Mouse (Mus musculus) induced T-regulatory cell, adult 2 months (primary cell): ENCODE data around the gene Cxcr2.
A peak's percentile ranks its signal among the peaks of the same experiment; 100 is the strongest.
"Not testable (repeated sequence)": the region's sequence is repeated elsewhere in the genome, so short reads cannot be mapped to it uniquely, and the experiment has no call there.

Experiments used
- DNase-seq: peaks from one replicate; pipeline ENCODE4 v3.0.0-alpha.2; 2012; ENCODE audit warnings: low read depth

Cxcr2 gene

DNA sequence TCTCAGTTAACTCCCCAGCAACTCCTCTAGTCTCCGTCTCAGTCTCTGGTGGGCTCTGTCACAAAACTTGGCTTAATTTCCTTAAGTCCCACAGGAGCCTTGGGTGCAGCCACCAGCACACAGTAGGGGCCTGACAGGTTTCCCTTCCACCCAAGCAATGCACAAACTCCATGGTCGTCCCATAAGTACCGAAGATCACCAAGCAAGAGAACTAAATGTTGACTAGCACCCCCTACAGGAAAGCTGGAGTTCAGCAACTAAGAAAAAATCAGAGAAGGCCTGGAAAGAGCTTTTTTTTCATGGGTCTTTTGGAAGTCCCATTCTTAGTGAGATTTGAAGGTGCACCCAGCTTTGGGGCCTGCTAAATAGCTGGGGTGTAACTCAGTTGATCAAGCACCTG lies 14.4 kb upstream of the Cxcr2 start:
- DNase-seq = peak; percentile 32

DNA sequence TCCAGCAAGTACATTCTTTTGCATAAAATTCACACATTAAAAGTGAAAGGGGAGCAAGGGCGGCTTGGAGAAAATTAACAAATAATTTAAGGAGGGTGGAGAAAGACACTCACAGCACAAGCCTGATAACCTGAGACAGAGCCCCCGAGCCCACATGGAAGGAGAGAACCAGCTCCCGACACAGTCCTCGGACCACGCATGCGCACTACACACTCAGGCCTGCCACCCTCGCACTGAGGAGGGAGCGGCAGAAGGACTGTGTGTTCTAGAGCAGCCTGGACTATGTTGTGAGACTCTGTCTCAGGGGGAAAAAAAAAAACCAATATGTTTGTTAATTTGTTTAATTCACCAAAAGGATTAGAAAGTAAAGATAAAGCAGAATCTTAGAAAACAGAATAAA lies 12.0 kb upstream of the Cxcr2 start:
- no peak for DNase-seq

DNA sequence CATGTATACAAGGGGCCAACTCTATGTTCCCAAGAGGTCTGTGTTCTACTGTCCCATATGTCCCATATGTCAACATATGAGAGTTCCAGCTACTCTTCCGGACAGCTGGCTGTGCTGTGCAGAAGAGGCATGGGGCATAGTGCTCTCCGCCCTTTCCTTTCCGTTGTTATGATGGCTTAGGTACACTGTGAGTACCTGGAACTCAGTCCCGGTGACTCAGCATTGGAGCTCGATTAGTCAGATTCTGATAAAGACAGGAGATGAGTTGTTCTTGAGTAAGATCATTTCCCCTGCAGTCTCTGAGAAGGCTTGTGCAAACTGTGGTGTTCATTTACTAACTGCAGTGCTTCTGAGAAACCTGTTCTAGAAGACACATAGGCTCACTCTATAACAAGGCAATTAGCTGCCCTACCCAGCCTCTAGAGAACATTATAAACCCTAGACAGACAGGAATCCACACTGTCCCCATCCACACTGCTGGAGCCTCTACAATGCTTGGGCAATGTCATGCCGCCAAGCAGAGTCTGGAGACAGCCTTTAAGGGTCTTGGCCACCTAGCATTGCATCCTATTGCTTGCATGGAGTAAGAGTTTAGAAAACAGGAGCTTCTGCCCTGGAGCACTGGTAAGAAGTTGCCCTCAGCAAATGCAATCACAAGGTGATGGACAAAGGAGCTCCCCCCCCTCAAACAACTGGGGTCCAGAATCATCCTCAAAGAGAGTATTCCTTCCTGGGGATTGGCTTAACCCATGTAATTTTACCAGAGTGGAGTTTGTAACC lies 4.5 kb upstream of the Cxcr2 start:
- DNase-seq = peak; percentile 4

DNA sequence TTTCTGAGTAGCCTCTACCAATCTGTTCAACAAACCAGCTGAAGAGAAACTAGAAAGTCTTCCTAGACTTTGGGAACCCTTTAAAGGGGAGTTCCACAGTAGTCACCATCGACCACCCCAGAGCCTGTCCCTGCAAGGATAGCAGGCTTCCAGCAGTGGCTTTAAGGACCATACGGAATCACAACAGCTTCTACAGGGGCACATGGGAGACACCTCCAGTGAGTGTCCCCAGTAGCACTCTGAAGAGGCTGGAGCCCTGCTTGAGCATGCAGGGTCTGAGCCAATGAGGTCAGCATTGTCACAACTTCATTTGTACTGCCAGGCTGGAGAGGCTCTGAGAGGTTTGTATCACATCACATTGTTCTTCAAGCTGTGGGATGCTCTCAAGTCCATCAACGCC lies 3.7 kb upstream of the Cxcr2 start:
- no peak for DNase-seq

DNA sequence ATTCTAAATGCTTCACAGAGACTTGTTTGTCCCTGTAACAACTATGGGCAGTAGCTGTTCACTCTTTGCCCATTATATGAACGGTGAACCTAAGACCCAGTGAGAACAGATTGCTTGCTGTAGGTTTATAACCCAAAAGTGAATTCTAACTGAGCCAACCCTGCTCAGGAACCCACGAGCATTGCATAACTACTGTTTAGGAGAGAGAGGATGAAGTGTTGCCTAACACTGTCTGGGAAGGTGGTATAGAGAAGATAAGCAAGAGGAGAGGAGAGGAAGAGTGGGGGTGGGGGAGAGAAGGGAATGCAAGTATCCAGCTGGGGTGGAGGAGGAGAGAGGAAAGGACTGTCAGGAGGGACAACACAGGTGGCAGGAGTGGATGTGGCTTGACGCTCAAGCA lies 2.7 kb upstream of the Cxcr2 start:
- no peak for DNase-seq

DNA sequence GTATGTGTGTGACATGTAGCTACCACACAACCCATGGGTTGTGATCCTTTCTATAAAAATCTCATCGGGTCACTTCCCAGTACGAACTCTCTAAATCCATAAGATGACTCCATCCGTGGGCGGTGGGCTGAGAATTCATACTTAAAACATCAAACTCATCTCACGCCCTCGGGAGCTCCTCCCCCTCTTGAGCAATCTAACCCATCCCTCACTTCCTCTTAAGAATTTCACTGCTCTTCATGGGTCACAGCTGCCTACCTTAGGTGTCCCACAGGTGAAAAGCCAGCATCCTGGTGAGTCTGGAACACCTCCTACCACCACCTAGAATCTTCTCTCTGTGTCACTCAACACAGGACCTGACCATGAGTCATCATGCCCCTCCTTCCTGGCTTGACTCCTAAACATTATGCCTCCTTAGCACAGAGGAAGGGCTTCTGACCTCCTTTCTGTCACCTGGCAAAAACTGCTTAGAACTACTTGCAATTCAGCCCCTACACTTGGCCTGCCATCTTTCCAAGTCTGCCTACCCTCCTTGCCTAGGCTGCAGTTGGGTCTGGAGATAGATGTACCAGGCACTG lies 1.7 kb downstream of the Cxcr2 start:
- no peak for DNase-seq

DNA sequence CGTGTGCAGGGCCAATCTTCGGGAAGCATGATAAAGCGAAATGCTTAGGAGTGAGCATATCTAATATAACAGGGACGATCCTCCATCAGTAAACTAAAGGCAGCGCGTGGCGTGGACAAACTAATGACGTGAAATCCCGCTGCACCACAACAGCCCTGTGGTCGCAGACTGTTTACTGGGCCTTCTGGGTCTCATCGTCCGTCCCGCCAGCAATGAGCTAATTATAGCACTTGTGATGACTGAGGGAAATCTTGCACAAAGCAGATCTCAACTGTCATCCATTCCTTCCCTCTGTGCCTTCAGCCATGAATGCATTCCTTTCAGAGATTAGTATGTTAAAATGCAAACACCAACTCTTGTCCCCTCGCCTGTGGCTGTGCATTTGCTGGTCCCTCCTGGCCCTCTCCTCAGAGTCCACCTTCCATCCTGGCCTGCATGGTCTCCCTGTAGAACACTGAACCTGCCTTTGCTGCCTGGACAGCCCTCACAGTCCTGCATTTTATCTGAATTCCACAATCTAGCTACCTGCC lies 2.7 kb downstream of the Cxcr2 start:
- DNase-seq = no peak

DNA sequence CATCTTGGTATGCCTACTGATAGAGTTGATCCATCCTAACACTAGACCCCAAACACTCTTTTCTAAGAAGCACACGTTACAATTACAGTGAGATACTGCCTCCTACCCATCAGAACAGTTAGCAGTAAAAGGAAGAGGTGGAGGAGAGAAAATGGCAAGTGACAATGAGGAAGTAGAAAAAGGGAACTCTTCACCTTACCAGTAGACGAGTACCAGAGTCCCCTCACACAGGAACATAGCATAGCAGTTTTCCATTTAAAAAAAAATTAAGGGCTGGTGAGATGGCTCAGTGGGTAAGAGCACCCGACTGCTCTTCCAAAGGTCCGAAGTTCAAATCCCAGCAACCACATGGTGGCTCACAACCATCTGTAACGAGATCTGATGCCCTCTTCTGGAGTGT lies 5.8 kb downstream of the Cxcr2 start:
- not testable (repeated sequence) for DNase-seq

DNA sequence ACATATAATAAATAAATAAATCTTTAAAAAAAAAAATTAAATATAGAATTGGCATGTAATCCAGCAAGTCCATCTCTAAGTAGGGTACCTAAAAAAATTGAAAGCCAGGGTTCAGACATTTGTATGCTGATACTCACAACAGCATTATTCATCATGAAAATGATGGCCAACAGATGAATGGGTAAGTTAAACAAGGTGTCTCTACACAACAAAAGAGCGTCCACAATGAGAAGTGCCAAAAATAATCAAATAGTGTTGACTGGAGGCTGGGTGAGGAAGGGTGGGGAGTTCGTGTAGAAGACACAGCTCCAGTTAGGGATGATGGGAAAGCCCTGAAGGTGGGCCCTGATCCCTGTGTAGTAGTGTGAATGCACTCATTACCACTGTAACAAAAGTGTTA lies 6.2 kb downstream of the Cxcr2 start:
- no peak for DNase-seq

DNA sequence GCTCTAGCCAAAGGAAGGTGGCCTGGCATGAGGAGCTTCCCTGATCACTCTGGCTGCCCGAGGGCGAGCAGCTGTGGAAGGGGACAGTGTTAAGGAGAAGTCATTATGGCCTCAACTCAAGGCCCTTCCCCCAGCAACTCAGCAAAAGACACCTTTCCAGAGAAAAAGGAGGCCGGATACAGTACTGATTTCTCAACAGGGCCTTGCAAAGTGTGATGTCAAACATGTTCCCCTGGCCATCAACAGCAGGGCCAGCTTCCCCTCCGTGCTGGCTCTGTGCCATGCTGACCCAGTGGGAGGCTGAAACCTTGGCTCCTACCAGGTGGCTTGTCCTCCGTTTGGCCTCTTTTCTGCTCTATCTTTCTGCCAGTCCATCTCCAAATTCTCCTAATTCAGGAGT lies 13.3 kb downstream of the Cxcr2 start:
- no peak for DNase-seq

DNA sequence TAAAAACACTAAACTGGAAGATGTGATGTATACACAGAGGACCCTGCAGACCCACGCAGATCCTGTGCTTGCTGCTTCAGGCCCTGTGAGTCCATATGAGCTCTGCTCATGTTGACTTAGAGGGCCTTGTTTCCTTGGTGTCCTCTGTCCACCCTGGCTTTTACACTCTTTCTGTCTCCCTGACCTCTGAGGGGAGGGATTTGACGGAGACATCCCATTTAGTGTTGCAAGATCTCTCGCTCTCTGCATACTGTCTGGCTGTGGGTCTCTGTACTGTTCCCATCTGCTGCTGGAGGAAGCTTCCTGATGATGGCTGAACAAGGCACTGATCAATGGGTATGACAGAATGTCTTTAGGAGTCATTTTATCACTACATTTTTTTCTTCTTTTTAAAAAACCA lies 15.9 kb downstream of the Cxcr2 start:
- no peak for DNase-seq

DNA sequence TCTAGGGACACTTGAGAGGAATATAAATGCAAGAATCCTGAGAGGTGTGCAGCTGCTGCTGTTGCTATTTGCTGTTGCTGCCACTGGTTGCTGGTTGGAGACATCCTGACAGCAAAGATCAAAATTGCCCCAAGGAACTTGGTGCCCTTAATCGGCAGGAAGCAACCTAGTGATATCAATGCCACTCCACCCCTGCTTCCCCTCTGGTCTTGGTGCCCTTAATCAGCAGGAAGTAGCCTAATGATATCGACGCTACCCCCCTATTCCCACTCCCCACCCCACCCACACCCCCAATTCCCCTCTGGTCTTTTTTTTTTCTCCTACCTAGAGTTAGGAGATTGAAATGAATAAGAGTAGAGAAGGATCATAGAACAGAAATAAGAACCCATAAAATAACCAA lies 18.9 kb downstream of the Cxcr2 start:
- DNase-seq = no peak

DNA sequence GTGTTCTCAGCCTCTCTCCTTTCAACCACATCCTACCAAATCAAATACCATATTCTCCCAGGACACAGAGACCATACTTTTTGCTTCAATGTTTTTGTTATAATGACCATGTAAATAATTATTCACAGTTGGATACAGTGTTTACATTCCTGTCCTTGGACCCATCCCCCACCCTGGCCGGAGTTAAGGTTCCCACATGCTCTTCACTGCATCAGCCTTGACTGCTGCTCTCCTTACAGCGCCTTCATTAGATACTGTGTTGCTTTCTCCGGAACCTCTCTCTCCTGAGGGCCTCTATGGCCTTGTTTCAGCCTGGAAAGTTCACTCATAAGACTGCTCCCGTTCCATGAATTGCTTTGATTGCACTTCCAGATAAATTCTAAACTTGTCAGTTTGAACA lies 21.9 kb downstream of the Cxcr2 start:
- DNase-seq = no peak

DNA sequence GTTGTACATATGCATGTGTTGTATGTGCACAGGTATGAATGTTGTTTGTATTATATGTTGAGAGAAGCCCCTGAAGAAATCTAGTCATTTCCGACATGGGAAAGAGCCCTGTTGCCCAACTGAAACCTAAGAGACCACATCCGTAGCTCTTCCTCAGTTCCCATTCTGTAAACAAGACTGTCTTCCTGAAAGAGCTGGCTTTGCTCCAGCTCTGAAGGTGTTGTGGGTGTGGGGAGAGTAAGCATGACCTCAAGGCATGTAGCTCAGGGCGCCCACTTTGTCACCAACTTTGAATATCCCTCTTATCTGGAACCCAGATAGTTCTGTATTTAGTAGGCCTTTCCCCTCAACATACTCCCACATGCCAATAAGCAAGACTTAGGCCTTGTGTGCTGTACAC lies 24.8 kb downstream of the Cxcr2 start:
- DNase-seq = no peak

DNA sequence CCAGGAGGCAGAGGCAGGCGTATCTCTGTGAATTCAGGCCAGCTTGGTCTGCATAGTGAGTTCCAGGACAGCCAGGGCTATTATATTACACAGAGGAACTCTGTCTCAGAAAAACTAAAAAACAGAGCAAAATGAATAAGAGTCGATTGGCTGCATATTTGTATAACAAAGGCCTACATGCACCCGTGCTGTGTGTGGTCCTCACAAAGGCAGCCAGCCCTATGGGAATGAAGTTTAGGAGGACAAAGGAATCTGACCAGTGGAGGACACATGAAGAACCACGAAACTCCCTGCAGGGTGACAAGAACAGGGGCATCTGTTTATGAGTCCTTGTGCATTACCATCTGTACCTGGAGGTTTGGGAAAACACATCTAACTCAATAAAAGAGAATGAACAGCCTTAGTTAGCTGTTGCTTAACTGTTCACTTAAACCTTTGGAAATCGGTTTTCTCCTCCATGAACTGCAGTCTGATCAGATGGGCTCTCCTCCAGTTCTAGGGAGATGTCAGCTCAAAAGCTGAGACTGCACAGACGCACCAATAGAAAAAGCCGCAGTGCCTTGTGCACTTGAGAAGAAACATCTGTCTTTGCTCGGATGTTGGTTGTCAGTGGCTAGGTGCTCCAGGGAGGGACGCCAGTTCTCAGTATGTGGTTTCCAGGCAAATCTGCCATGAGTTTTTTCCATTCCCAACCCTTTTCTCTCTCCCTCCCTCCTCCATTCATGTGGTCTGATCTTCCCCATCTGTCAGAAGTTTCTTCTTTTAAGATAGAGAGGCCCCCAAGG lies 26.0 kb downstream of the Cxcr2 start:
- no peak for DNase-seq

DNA sequence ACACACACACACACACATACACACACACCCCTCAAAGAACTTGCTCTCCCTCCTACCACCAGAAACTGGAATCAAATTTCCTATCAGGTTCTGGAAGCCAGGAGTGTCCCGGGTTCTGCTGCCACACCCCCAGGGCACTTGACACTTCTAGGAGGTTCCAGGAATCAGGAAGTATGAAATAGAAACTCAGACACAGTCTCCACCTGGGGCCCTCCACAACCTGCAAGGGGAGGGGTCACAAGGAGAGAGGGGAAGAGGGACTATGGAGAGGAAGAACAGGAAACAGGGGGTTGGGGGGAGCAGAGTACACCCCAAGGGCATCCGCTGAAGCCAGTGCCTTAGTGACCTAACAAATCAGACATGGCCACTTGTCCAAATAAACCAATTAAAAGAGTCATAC lies 27.7 kb downstream of the Cxcr2 start:
- DNase-seq = no peak

DNA sequence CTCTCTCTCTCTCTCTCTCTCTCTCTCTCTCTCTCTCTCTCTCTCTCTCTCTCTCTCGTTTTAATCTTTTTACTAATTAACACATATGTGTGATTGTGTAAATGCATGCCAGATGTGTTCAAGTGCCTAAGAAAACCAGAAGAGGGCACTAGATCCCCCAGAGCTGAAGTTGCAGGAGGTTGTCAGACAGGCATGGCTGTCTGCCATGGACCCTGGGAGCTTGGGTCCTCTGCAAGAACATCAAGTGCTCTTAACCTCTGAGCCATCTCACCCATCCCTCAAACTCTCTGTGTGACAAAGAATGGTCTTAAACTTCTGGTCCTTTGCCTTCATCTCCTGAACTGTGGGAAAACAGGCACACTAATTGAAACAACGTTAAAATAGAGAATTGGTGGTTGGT lies 29.2 kb downstream of the Cxcr2 start:
- peak; percentile 21 for DNase-seq

DNA sequence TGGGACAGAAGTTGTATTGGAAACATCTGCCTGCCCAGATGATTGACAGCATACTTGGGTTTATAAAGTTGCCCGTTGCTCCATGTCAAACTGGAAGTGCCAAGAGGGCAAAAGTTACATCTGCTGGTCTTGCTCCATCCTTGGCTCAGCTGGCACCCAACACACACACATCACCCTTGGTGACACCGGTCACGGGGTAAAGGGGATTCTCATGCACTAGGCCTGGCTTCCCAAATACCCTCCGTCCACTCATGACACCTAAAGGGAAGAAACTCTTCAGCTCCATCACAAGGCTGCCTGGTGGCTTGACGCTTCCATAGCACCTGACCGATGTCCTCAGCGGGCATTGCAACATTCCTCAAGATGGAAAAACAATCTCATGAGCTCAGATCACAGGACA lies 36.7 kb downstream of the Cxcr2 start:
- DNase-seq = no peak

DNA sequence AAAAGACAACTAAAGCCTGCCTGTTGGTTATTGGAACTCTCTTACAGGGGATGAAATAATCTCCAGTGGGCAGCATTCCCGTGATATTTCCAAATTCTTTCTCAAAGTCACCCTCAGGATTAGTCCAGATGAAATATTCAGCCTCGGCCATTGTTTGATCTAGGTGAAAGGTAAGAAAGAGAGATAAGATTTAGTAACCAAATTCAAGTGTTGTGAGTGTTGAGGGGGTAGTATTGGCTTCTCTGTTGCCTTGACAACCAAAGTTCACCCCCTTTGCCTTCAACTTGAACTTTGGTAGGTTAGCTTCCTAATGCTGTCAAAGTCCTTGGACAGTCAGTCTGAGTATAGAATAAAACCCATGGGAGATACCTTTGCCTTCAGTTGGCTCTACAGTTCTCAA lies 38.9 kb downstream of the Cxcr2 start:
- DNase-seq = no peak

DNA sequence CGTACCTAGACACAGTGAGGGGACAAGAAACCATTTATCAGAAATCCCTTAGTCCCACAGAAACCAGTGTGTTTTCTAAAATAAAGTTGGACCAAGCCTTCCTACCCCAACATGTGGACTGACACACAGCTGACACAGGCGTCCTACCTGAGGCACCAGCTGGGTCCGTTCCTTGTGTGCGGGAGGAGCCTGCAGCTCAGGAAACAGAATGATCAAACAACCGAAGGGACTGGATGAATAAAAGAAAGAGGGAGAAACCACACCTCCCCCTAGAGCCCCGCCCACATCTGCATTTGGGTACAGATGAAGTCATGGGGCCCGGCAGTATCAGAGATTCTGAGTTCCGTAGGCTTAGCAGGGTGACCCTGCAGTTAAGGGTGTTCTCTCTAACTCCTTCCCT lies 40.7 kb downstream of the Cxcr2 start, which contains the start of gene Cxcr1:
Gene Cxcr1 (minus strand): TSS at position 187 of the 400 bp plus-strand sequence.
- no peak for DNase-seq

DNA sequence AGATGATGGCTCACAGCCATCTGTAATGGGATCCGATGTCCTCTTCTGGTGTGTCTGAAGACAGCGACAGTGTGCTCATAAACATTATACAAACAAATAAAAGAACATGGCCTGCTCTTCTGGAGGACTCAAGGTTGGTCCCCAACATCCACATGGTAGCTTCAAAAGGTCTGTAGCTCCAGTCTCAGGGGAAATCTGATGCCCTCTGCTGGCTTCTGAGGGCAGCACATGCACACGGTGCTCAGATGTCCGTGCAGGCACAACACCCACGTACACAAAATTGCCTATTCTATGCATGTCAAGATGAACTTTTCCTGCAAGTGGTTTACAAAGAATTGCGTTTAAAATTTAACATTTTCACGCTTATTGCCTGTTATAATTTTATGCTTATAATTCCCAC lies 42.2 kb downstream of the Cxcr2 start:
- peak; percentile 67 for DNase-seq

DNA sequence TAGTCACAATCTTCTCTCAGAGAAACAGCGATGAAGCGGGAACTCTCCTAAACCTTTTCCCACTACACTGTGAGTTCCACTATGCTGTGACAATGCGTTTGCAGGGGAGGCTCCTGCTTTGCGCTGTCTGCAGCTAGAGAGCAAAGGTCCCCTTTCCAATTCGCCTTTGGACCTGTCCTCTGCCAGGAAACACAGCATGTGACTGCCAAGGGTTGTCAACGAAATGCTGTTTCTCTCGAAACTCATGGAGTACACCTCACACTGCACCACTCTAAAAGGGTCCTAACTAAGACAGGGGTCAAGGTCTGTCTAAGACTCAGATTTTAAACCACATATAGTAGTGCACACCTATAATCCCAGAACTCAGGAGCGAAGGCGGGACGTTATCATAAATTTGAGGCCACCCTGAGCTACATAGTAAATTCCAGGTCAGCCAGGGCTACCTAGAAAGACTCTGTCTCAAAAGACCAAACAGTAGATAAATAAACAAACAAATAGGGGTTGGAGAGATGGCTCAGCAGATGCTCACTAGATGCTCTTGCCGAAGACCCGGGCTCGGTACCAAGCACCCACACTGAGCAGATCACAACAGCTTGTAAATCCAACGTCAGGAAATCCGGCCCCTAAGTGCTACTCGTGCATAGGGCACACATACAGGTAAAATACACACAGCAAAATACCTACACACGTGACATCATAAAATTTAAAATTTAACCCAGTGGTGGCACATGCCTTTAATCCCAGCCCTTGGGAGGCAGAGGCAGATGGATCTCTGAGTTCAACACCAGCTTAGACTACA lies 43.0 kb downstream of the Cxcr2 start:
- DNase-seq = no peak
